Mouse (Mus musculus) monocyte, adult 2 months (primary cell): ENCODE measurements at regions not wholly inside any gene's neighbourhood (a gene's known extent, or its start where the extent isn't known, plus 50 kb on each side); places are given as distances from the start of the nearest gene placed in this dataset.

ENCODE experiments used
- DNase-seq, 2 experiments: peaks; one replicate each; pipeline ENCODE4 v3.0.0; 2022; ENCODE audit warnings: low spot score in 2 of 2, low read depth in 1 of 2

DNA sequence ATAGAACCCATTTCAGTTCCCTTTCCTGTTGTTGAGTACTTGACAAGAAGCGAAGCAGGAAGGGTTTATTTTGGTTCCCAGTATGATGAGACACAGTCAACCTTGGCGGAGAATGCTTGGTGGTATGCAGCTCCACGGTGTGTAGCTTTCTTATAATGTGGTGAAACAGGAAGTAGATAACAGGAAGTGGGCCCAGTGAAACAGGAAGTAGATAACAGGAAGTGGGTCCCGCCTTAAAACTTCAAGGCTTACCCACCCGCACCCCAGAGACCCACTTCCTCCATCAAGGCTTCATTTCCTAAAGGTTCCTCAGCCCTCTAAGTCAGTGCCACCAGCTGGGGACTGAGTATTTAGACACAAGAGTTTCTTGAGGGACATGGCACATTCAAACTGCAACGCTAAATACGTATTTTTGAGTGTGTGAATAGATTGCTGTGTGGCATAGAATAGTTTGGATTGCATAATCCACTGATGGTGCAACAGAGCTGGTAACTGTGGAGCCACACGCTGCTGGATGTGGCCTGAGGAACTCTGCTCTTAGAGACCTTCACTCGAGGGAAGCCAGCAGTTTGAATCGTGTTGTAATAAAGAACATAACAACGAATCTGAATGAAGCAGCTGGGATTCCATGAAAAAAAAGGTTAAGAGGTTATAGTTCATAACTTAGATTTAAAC is 190.8 kb downstream of the Npr3 start:
- DNase-seq: peak; percentile 5 to 19

- DNase-seq: no peak
Measured at GRCm38 (mm10) chr15:11712481-11713274, 194.4 kb downstream of the Npr3 start.

DNA sequence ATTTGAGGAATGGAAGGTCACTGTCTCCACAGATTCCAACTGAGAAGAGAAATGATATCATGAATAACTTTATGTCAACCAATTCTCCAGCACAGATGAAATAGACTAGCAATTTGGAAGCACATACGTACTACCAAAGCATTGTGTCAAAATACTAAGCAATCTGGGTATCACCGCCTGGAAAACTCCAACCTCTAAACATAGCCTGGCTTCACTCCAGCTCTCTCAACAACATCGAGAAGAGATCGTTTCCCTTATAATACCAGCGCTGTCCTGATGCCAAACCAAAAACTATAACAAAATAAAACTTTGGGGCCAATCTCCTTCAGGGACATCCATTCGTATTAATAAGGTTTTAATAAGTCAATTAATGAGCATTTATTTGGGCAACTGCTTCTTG is 205.8 kb downstream of the Npr3 start:
- DNase-seq: no peak

DNA sequence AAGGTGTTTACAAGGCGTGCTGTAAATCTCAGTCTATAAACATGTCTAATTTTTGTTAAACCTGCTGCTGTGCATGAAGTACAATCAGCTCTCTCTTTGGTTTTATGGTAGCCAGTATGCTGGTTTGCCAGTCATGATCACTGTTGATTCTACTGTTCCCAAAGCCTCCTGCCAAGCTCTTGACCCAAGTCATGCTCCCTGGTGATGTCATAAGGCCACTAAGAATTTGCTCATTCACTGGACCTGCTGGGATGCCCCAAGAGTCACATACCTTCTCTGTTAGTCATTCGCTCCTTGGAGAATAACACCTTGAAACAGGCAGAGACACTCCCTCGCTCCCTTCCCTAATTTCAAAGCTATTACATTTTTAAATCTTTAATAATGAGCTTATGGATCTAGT is 207.2 kb downstream of the Npr3 start:
- no peak for DNase-seq

DNA sequence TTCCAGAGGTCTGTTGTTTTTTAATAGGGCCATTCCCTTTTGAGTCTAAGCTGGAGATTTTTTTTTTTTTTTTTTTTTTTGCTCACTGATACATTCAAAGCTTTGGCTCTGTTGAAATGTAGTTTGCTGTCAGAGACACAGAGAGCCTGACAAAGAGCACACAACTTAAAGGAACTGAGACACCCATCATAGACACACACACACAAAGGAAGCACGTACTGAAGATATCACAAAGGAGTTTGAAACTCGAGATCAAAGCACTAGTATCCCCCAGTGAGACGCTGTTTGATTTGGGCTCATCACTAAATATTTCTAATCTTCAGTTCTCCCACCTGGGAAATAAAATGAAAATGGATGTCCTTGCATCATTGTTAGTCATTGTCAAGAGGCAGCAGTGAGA is 210.0 kb downstream of the Npr3 start:
- no peak for DNase-seq

DNA sequence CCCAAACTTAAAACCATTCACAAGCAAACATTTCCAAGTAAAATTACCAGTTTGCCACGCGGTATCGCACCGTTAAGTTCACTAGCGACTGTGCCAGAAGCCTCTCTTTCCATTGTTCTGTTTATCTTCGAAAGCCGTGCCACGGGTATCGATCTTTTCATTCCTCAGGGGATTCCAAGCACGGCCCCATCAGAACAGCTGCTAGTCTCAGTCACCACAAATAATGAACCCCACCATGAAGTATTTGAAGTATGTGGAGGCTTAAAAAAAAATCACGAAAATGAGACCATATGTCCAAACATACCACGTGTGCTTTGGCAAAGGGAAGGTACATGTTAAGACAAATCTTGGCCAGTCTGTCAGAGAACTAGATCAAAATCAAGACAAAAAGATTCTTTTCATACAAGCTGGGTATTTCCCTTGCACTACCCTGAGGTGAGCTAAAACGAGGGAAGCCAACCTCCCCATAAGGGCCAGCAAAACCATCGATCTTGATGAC is 213.3 kb downstream of the Npr3 start:
- no peak for DNase-seq

GRCm38 (mm10) chr15:11664839-11665379 is 242.2 kb downstream of the Npr3 start:
- no peak for DNase-seq

DNA sequence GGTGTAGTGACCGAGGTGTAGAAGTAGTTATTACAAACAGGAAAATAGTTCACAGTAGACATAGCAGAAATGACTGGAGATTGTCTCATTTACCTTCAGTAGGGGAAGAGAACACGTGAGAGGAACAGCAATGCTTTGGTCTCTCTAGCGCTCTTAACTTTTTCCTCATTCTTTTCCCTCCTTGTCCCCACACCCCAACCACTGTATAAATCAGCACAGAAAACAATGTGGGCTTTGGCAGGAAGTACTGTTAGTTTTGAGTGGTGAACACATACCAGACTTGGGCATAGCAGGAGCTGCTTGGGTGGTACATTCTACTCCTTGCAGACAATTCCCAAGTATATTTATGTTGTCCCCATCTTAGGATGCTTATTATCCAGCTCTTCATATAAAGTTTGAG is 251.9 kb downstream of the Npr3 start:
- DNase-seq: no peak

DNA sequence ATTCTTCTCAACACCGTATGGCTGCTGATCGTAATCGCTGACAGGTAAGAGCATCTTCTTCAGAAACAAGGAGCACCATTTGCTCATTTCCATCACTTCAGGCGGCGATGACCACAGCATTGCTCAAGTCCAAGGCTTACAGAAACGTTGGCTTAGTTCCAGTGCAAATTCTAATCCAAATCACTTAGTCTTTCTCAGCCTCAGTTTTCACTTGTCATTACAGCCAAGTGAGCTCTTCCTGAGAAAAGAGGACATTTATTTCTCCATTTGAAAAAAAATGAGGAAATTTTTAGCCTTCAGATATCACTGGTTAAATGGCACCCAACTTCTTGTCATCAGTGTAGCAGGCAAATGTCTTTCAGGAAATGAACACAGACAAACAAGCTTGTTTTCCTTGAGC is 246.8 kb upstream of the Tars start:
- no peak for DNase-seq

- DNase-seq: no peak
Measured at GRCm38 (mm10) chr15:11644779-11645178, 245.3 kb upstream of the Tars start.

GRCm38 (mm10) chr15:11630654-11631053 is 231.2 kb upstream of the Tars start:
- DNase-seq: no peak

GRCm38 (mm10) chr15:11626433-11626832 is 227.0 kb upstream of the Tars start:
- DNase-seq: no peak

DNA sequence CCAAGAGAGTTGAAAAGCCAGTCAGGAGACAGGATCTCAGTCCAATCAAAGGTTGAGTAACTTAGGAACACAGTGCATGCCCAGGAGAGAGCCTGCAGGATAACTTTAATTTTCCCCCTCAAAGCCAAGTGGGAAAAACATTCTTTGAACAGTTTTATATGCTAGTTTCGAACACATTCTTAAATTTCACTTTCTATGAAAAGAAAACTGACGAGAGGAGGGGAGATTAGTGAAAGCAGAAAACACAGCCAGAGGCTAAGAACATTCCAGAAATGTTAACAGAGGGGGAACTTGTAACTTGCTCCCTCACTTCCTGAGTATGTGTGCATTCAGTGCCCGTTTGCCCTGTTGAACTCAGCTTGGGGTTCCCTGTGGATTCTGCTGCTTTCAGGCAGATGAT is 213.0 kb upstream of the Tars start:
- DNase-seq: no peak

DNA sequence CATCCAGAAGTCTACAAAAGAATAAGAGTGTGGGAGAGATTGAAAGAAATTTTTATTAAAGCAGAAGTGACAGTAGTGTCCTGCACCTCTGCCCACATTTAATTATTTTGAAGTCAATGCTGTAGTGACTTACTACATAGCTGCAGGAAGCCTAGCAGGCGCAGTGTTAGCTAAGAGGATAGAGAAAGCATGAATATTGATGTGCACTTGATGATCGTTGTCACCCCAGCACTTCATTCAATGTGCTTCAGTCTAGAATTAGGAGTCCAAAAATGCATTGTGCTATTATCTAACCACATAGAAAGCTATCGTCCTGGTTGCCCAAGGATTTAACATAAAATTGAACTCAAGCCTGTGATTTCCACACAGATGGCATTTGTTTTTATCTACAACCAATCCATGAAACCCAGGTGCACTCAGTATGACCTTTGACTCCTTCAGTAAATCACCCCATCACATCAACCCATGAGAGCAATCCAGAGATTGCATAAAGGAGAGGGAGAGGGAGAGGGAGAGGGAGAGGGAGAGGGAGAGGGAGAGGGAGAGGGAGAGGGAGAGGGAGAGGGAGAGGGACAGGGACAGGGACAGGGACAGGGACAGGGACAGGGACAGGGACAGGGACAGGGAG is 210.7 kb upstream of the Tars start:
- DNase-seq: no peak

- no peak for DNase-seq
Measured at GRCm38 (mm10) chr15:11607489-11607888, 208.0 kb upstream of the Tars start.

GRCm38 (mm10) chr15:11605677-11606076 is 206.2 kb upstream of the Tars start:
- no peak for DNase-seq

GRCm38 (mm10) chr15:11597021-11597420 is 197.6 kb upstream of the Tars start:
- no peak for DNase-seq

DNA sequence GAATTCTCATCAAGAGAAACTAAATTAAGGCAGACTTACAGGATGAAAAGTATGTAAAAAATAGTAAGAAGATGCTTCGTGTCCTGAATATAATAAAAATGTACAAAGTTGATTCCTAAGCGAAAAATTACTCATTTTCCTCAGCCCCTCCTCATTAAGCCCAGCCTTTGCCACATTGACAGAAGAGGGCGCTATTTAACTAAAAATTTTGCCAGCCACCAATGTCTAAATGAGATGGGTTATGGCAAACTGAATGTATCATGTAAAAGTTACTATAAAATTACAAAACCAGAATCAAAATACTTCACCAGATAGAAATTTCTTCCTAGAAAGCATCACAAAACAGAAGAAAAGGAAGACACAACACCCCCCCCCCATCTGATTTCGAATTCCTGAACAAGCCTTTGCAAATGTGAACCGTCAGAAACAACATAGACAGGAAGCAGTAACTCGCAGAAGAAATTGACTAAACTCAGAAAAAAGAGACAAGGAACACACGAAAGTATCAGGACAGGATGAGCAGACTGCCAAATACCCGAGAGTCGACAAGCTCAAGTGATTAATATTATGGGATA is 191.2 kb upstream of the Tars start:
- no peak for DNase-seq

GRCm38 (mm10) chr15:11589795-11590194 is 190.3 kb upstream of the Tars start:
- DNase-seq: no peak

DNA sequence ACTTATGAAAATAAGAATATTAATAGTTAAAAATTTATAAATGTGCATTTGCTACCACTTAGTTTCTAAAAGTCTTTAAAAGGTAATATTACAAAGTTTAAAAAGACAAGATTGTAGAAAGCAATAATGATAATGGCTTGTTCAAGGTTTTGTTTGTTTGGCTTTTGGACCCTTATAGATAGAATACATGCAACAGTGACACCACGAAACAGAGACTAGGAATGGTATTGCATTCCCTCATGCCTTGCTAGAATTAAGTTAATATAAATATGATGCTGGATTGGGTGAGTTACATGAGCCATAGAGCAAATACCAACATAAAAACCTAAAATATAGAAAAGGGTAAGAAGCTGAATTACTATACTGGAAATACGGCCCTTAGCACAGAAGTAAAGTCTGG is 186.9 kb upstream of the Tars start:
- DNase-seq: no peak

- DNase-seq: no peak
Measured at GRCm38 (mm10) chr15:11584155-11584554, 184.7 kb upstream of the Tars start.

DNA sequence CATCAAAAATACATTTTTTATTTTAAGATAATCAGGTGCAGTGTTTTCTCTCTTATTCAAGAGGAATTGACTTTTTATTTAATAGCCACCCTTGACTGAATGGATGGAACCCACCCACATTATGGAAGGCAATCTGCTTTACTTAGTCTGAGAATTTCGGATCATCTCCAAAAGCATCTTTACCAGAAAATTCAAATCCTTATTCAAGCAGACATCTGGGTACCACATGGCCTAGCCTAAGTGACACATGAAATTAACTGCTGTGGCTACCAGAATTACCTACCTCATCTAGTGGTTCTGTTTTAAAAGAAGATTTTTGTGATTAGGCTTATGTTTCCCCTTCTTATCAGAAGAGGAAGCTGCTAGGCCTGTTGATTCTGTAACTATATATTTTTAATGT is 178.9 kb upstream of the Tars start:
- DNase-seq: no peak
